ENCODE assay signal across 16 mouse cellular contexts in the genomic region with DNA sequence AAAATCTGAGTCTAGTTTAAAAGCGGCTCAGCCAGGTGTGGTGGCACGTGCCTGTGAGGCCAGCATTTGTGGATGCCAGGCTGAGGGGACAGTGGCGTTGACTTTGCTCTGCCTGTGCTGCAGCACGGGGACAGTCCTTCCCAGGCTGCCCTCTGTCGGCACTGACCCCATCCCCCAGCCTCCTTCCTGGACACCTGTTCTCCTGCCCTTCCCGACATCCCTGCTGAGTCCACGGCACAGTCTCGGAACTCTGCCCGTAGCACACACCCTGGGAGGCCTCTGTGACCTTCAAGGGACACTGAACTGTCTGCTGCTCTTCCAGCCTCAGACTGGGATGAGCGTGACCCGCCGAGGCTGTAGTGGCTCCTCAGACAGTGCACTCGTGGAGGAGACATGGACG. TPM values are rescaled to one million over a fixed set of nuclear protein-coding genes. Genes with fewer than 3 reads are reported as not detected.
A peak's percentile ranks its signal among the peaks of the same experiment; 100 is the strongest.
DNase-seq lines count a peak whose midpoint lies in the region; ATAC-seq and TF ChIP-seq lines count a peak whose summit lies in the region.
"Had no signal": no experiment of that assay in that cellular context is flagged by ENCODE, and none has a peak within 500 bp of the region (broad histone marks: within the 10 kb centered on the region; RNA-seq: fewer than 3 reads in every experiment).

No protein-coding gene starts in this region.

- no peak; the same call in 1 of the 2 replicates for ATAC-seq in hindbrain, postnatal 0 days
- ATAC-seq in cerebellum, adult (ENCODE audit: insufficient number of reproducible peaks, low FRiP score, low TSS enrichment), result peak; percentile 86
- no peak for ATAC-seq in inflammation-experienced regulatory T-cells, adult 6 months
- ATAC-seq: forebrain, postnatal 0 days; liver, embryonic 12.5 days; lung, postnatal 0 days; midbrain, embryonic 13.5 days had no signal

- H3K9ac ChIP-seq in hindbrain, postnatal 0 days (replicated peaks; ENCODE audit: low read length), result no peak overlapping the region
- H3K9ac ChIP-seq: forebrain, postnatal 0 days; hindbrain, embryonic 12.5 days; liver, embryonic 12.5 days; midbrain, embryonic 13.5 days; stomach, embryonic 15.5 days had no signal

- TF ChIP-seq CTCF in hindbrain, postnatal 0 days (IDR thresholded peaks at IDR 0.05; ENCODE audit: low read depth), result no peak

- DNase-seq in hindbrain, postnatal 0 days (ENCODE audit: low spot score), result peak; percentile 11
- DNase-seq in hindbrain, embryonic 10.5 days (ENCODE audit: low spot score), result no peak
- DNase-seq in brain, adult 2 months (ENCODE audit: low read depth, low spot score), result peak; percentile 93
- DNase-seq in cerebellum, postnatal 25 days, result peak; percentile 90 to 91
- no peak for DNase-seq in retina, embryonic 14.5 days (ENCODE audit: low spot score)
- DNase-seq: forebrain, postnatal 0 days; thymus, postnatal 36 days had no signal

- 71% methylated on average over 14 of the region's 14 CpGs for WGBS in hindbrain, postnatal 0 days
- 93% methylated on average over 14 of the region's 14 CpGs for WGBS in hindbrain, embryonic 10.5 days

- H3K36me3 ChIP-seq in hindbrain, postnatal 0 days (ENCODE audit: insufficient read depth, low read length), result peaks cover 63% of the 10 kb centered on the region
- H3K36me3 ChIP-seq in hindbrain, embryonic 10.5 days, result peaks cover 98% of the 10 kb centered on the region

- no peak overlapping the region for H3K4me3 ChIP-seq in hindbrain, postnatal 0 days (ENCODE audit: low read length)
- H3K4me3 ChIP-seq in hindbrain, embryonic 10.5 days, result no peak overlapping the region
- H3K4me3 ChIP-seq: erythroblast, embryonic 14.5 days; hindbrain, embryonic 12.5 days; liver, embryonic 12.5 days; midbrain, embryonic 13.5 days; stomach, embryonic 15.5 days had no signal

- no peaks in the 10 kb centered on the region for H3K27me3 ChIP-seq in hindbrain, postnatal 0 days (ENCODE audit: insufficient read depth, low read length)
- H3K27me3 ChIP-seq in hindbrain, embryonic 10.5 days (ENCODE audit: insufficient read depth, poor library complexity, severe bottlenecking), result no peaks in the 10 kb centered on the region
- H3K27me3 ChIP-seq: hindbrain, embryonic 12.5 days; liver, embryonic 12.5 days; midbrain, embryonic 13.5 days; stomach, embryonic 15.5 days had no signal

- H3K27ac ChIP-seq in hindbrain, postnatal 0 days, result peak overlapping the region; percentile 51; the same call in 1 of the 2 replicates
- H3K27ac ChIP-seq in hindbrain, embryonic 10.5 days, result no peak overlapping the region
- H3K27ac ChIP-seq: hindbrain, embryonic 12.5 days; liver, embryonic 12.5 days; midbrain, embryonic 13.5 days; stomach, embryonic 15.5 days had no signal

- no peaks in the 10 kb centered on the region for H3K4me1 ChIP-seq in hindbrain, postnatal 0 days (ENCODE audit: insufficient read depth, low read length)
- no peaks in the 10 kb centered on the region for H3K4me1 ChIP-seq in hindbrain, embryonic 10.5 days (replicated peaks)
- H3K4me1 ChIP-seq: hindbrain, embryonic 12.5 days; liver, embryonic 12.5 days; midbrain, embryonic 13.5 days; stomach, embryonic 15.5 days had no signal

- H3K9me3 ChIP-seq in hindbrain, postnatal 0 days (ENCODE audit: low read length), result no peaks in the 10 kb centered on the region
- H3K9me3 ChIP-seq in hindbrain, embryonic 10.5 days, result no peaks in the 10 kb centered on the region
- H3K9me3 ChIP-seq: hindbrain, embryonic 12.5 days; liver, embryonic 12.5 days; midbrain, embryonic 13.5 days; stomach, embryonic 15.5 days had no signal

- no peak overlapping the region for H3K4me2 ChIP-seq in hindbrain, postnatal 0 days (ENCODE audit: low read depth, low read length)
- H3K4me2 ChIP-seq: hindbrain, embryonic 12.5 days; liver, embryonic 12.5 days; midbrain, embryonic 13.5 days; stomach, embryonic 15.5 days had no signal

RNA-seq across cellular contexts. Expression of a gene that starts 9.5 kb away (rescaled TPM):
- 29.4 and 30.0 TPM in 2 replicates for total RNA-seq in hindbrain, postnatal 0 days (2014; rRNA removed)
- 17.3 and 21.4 TPM in 2 replicates for polyA plus RNA-seq in hindbrain, postnatal 0 days (2015; fragmentation: Nextera tagmentation; extraction: Ambion mirVana)
- polyA plus RNA-seq in hindbrain, embryonic 10.5 days (2016; fragmentation: Nextera tagmentation; extraction: Ambion mirVana), result 41.1 and 43.3 TPM in 2 replicates
- polyA plus RNA-seq in inflammation-experienced regulatory T-cells, adult 6 months (2017; shearing (Covaris generic)), result 10 to 100 TPM; 41.3 to 44.4 (median 42.9) TPM

RNA-seq across cellular contexts. Expression of a gene that starts 39.4 kb away (rescaled TPM):
- total RNA-seq in hindbrain, postnatal 0 days (2014; rRNA removed), result 101 and 162 TPM in 2 replicates
- 95.3 and 112 TPM in 2 replicates for polyA plus RNA-seq in hindbrain, postnatal 0 days (2015; fragmentation: Nextera tagmentation; extraction: Ambion mirVana)
- polyA plus RNA-seq in hindbrain, embryonic 10.5 days (2016; fragmentation: Nextera tagmentation; extraction: Ambion mirVana), result not detected in 2 replicates
- polyA plus RNA-seq in inflammation-experienced regulatory T-cells, adult 6 months (2017; shearing (Covaris generic)), result not detected
- polyA plus RNA-seq: midbrain, embryonic 13.5 days had no signal

RNA-seq across cellular contexts. Expression of a gene that starts 45.8 kb away (rescaled TPM):
- not detected in 2 replicates for total RNA-seq in hindbrain, postnatal 0 days (2014; rRNA removed)
- 0.29 and 0.39 TPM in 2 replicates for polyA plus RNA-seq in hindbrain, postnatal 0 days (2015; fragmentation: Nextera tagmentation; extraction: Ambion mirVana)
- polyA plus RNA-seq in hindbrain, embryonic 10.5 days (2016; fragmentation: Nextera tagmentation; extraction: Ambion mirVana), result not detected in 2 replicates
- not detected for polyA plus RNA-seq in inflammation-experienced regulatory T-cells, adult 6 months (2017; shearing (Covaris generic))
- total RNA-seq: forebrain, postnatal 0 days; heart, adult 8-10 months had no signal
- polyA plus RNA-seq: erythroblast, embryonic 14.5 days; hindbrain, embryonic 12.5 days had no signal

Comparison
In these comparisons a context has a peak if more than half of its experiments do, and no peak if none do; other contexts are left out.
1. DNase-seq: peak in hindbrain, postnatal 0 days (single experiment), brain, adult 2 months (single experiment) and cerebellum, postnatal 25 days (2 of 2); none in hindbrain, embryonic 10.5 days (single experiment) and retina, embryonic 14.5 days (single experiment).
2. RNA of a gene that starts 39.4 kb away (polyA plus RNA-seq): 95.3 to 112 TPM in hindbrain, postnatal 0 days; not detected in hindbrain, embryonic 10.5 days and not detected in inflammation-experienced regulatory T-cells, adult 6 months; every median in the first group is over 10 times any median in the second.